Mouse (Mus musculus) heart, embryonic 14.5 days (tissue): Measurements from ENCODE around the gene Dnaja1. TPM values are rescaled to one million over a fixed set of nuclear protein-coding genes. Genes with fewer than 3 reads are reported as not detected.

ENCODE experiments used
- ATAC-seq: fragments of 200-750 bp; cut with Nextera tagmentation; 2 replicates; pipeline ENCODE4 v1.8.0; 2017; ENCODE audit warnings: low read depth, moderate TSS enrichment; ENCODE audit not compliant: insufficient number of reproducible peaks, insufficient read depth, low FRiP score
- H3K27ac ChIP-seq, 2 experiments: fragments of 200-500 bp in 1 of 2; fragments of 300-500 bp in 1 of 2; sonication (generic) in 1 of 2; replicated peaks in 1 of 2; 2 replicates each; pipeline ENCODE4 v1.5.1; 2012 to 2014; ENCODE audit warnings: low read depth in 2 of 2, low read length in 2 of 2, control low read depth in 1 of 2, mild to moderate bottlenecking in 1 of 2, mixed read lengths in 1 of 2; ENCODE audit not compliant: control insufficient read depth in 1 of 2, insufficient read depth in 1 of 2
- H3K27me3 ChIP-seq: fragments of 300-500 bp; sonication (generic); 2 replicates; pipeline ENCODE4 v1.6.1; 2014; ENCODE audit warnings: mild to moderate bottlenecking, low read length, control low read depth; ENCODE audit not compliant: control insufficient read depth, insufficient read depth
- H3K36me3 ChIP-seq: fragments of 300-500 bp; sonication (generic); 2 replicates; pipeline ENCODE4 v1.6.1; 2014; ENCODE audit warnings: mild to moderate bottlenecking, control low read depth, low read length, mixed read lengths; ENCODE audit not compliant: control insufficient read depth, insufficient read depth
- H3K4me1 ChIP-seq, 2 experiments: fragments of 200-500 bp in 1 of 2; fragments of 300-500 bp in 1 of 2; sonication (generic) in 1 of 2; 2 replicates each; pipeline ENCODE4 v1.6.1; 2012 to 2014; ENCODE audit warnings: low read length in 2 of 2, control low read depth in 1 of 2, mixed read lengths in 1 of 2; ENCODE audit not compliant: control insufficient read depth in 2 of 2, insufficient read depth in 2 of 2
- H3K4me2 ChIP-seq: fragments of 300-500 bp; sonication (generic); 2 replicates; pipeline ENCODE4 v1.6.1; 2014; ENCODE audit warnings: mild to moderate bottlenecking, low read length
- H3K4me3 ChIP-seq, 2 experiments: fragments of 200-500 bp in 1 of 2; fragments of 300-500 bp in 1 of 2; sonication (generic) in 1 of 2; 2 replicates each; pipeline ENCODE4 v1.5.1; 2012 to 2014; ENCODE audit warnings: low read length in 2 of 2, mild to moderate bottlenecking in 2 of 2, control low read depth in 1 of 2, low read depth in 1 of 2, moderate library complexity in 1 of 2; ENCODE audit not compliant: control insufficient read depth in 1 of 2, insufficient read depth in 1 of 2
- H3K9ac ChIP-seq: fragments of 300-500 bp; sonication (generic); 2 replicates; pipeline ENCODE4 v1.6.1; 2014; ENCODE audit warnings: mild to moderate bottlenecking, low read length
- H3K9me3 ChIP-seq: fragments of 300-500 bp; sonication (generic); 2 replicates; pipeline ENCODE4 v1.6.1; 2016; ENCODE audit warnings: low read length, control low read depth; ENCODE audit not compliant: control insufficient read depth
- WGBS: fragments of 180-500 bp; shearing (Covaris S2); extraction: QIAGEN DNeasy Blood & Tissue Kit; methylation state at CpG from one replicate; pipeline ENCODE4 v1.1.7; 2014; 5-methylcytosine and 5-hydroxymethylcytosine counted together
- polyA plus RNA-seq: library from polyadenylated mRNA; unstranded; fragments of >200 nt; fragmentation: Nextera tagmentation; extraction: Ambion mirVana; gene quantifications from 2 replicates; pipeline ENCODE4 v1.2.1, GENCODE M21; 2014

Gene Dnaja1
- polyA plus RNA-seq, 1 experiment from 2014 or later = 218 TPM

DNA sequence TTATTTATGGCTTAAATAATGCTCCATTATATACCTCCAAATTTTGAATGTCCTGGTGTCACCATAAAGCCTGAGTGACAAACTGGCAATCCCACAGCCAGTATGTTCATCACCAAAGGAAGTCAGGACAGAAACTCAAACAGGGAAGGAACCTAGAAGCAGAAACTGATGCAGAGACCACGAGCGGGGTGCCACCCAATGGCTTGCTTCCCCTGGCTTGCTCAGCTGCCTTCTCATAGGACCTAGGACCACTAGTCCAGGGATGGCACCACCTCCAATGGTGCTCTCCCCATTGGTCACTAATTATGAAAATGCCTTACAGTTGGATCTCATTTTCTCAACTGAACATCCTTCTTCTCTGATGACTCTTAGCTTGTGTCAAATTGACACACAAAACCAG lies 38.6 kb upstream of the Dnaja1 start:
- no peak overlapping the region for H3K4me3 ChIP-seq
- H3K4me2 ChIP-seq = no peak overlapping the region
- H3K27me3 ChIP-seq = no peaks in the 10 kb centered on the region
- H3K27ac ChIP-seq = no peak overlapping the region
- H3K4me1 ChIP-seq = no peaks in the 10 kb centered on the region
- H3K9ac ChIP-seq = no peak overlapping the region
- 84% methylated on average over 2 of the region's 2 CpGs for WGBS
- no peak for ATAC-seq
- H3K36me3 ChIP-seq = peaks cover 33% of the 10 kb centered on the region
- no peaks in the 10 kb centered on the region for H3K9me3 ChIP-seq

DNA sequence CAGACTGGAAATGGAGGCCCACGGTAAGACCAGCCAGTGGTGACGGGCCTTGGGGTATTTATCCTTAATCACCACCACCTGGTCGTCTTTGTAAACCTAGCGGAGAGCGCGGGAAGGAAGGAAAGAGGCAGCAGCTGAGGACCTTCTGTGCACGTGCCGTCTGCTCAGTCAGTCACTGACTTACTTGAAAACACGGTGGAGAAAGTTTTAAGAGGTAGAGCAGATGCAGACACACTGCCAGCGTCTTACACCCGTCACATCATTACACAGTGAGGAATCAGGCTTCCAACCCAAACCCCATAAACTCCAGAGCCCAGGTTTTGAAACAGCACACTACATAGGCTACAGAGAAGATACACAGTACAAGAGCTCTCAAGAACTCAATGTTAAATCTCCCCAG lies 30.9 kb upstream of the Dnaja1 start:
- no peak for ATAC-seq
- peaks cover 85% of the 10 kb centered on the region for H3K36me3 ChIP-seq

DNA sequence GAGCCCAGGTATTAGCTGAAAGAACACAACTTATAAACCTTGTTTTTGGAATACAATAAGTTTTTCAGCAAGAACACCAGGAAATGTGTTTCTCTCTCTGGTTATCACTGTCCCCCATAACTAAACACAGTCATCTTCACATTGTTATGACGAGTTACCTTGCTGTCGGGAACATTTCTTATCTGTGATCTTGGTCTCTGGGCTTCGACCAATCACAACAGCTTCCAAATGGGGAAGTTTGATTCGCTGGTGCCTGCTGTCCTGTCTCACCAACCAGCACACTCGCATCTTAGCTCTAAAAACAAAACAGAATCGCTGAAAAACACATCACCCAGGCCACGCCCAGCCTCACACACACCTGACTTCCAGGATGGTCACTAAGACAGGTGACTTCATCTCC lies 24.9 kb upstream of the Dnaja1 start:
- no peaks in the 10 kb centered on the region for H3K27me3 ChIP-seq
- ATAC-seq = no peak
- H3K9ac ChIP-seq = no peak overlapping the region
- peaks cover 45% of the 10 kb centered on the region for H3K36me3 ChIP-seq
- H3K4me1 ChIP-seq = peaks cover 0 to 4% of the 10 kb centered on the region in 2 experiments; a peak in 3 of 4 replicates
- no peak overlapping the region for H3K4me2 ChIP-seq
- H3K9me3 ChIP-seq = no peaks in the 10 kb centered on the region
- H3K4me3 ChIP-seq = no peak overlapping the region
- H3K27ac ChIP-seq = no peak overlapping the region
- 75% methylated on average over 7 of the region's 7 CpGs for WGBS

More for the DNA sequence above, 30.9 kb upstream of the Dnaja1 start:
- Histone ChIP-seq H3K4me1 (no peaks in the 10 kb centered on the region), H3K4me3 (no peak overlapping the region), H3K27ac (no peak overlapping the region), H3K9ac (no peak overlapping the region), H3K9me3 (no peaks in the 10 kb centered on the region), H3K4me2 (no peak overlapping the region), H3K27me3 (no peaks in the 10 kb centered on the region)
- 90% methylated on average over 11 of the region's 11 CpGs for WGBS

DNA sequence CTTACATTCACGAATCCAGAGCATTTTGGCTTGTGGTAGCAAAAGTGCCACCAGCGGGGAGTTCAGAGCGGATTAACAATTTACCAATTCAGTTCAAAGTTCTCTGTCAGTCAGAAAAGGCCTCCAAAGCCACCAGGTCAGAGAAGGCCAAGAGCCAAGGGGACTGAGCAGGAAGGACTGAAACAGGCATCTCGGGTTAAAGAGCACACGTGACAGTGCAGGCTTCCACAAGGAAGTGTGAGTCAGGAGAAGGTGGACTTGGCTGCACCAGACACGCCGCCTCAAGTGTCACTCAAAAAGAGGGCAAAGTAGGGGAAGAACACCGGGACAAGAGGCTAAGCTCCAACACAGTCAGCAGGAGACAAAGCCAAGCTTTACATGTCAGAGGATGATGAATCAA lies 21.7 kb upstream of the Dnaja1 start:
- ATAC-seq = no peak
- H3K4me2 ChIP-seq = no peak overlapping the region
- H3K9ac ChIP-seq = no peak overlapping the region
- WGBS = 74% methylated on average over 8 of the region's 8 CpGs
- no peak overlapping the region for H3K27ac ChIP-seq
- no peaks in the 10 kb centered on the region for H3K27me3 ChIP-seq
- H3K36me3 ChIP-seq = peaks cover 15% of the 10 kb centered on the region
- no peaks in the 10 kb centered on the region for H3K9me3 ChIP-seq
- H3K4me3 ChIP-seq = no peak overlapping the region
- peaks cover 7 to 15% of the 10 kb centered on the region in 2 experiments for H3K4me1 ChIP-seq

DNA sequence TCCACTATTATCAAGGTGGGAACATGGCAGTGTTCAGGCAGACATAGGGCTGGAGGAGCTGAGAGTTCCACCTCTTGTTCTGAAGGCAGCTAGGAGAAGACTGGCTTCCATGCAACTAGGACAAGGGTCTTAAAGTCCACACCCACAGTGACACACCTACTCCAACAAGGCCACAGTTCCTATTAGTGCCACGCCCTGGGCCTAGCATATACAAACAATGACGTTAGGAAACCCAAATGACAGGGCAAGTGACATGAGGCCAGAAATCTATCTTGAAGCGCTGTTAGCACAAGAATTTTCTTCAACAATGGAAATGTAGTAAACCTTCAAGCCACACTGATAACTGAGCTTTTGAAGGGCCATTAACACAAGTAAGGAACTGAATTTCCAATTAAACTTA lies 20.2 kb upstream of the Dnaja1 start:
- Histone ChIP-seq H3K9me3 (no peaks in the 10 kb centered on the region), H3K27ac (peak overlapping the region in 1 of 2 experiments; percentile 97; a peak in 1 of 4 replicates), H3K4me3 (peak overlapping the region in 1 of 2 experiments; percentile 69; a peak in 2 of 4 replicates), H3K9ac (peak overlapping the region; percentile 80; the same call in 1 of the 2 replicates), H3K36me3 (peaks cover 1% of the 10 kb centered on the region; the same call in 1 of the 2 replicates), H3K4me2 (peak overlapping the region; percentile 88), H3K27me3 (no peaks in the 10 kb centered on the region), H3K4me1 (peaks cover 9 to 20% of the 10 kb centered on the region in 2 experiments)
- WGBS = 84% methylated on average over 3 of the region's 3 CpGs
- ATAC-seq = no peak

DNA sequence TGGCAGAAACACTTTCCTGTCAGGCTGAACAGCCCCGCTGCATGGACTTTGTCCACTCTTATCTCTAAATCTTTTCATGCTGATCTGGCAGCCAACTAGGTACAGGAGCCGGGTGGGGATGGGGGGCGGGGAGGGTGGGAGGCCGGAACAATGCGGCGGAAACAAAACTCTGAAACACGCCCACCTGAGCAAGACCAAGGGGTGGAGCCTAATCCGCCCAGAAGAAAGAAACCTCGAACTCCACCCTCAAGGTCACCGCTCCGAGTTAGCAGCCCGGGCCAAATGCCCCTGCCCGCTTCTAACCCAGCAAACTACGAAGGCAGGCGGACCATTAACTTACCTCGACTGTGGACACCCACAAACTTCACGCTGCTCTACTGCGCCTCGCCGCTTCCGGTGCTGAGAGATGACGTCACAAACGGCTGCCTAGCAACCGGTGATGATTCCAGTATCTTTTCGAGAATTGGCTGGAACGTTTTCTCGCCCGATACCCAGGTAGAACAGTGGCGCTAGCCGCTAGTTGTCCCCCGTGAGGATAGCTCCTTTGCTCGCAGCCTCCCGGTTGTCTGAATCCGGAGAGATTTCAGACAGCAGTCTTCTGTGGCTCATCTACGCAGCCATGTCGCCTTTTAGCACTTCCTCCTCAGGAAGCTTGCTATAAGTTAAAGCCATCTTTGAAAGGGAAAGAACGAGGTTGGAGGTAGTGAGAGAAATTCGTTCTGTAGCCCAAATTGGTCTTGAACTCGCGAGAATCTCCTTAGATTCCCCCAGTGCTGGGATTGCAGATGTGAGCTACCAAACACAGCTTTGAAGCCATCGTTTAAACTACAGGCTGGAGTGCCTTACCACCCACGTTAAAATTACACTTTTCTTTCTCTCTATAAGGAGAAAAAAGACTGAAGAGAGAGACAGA lies 18.9 kb upstream of the Dnaja1 start, which contains the start of gene Aptx:
TSS of gene Aptx (minus strand) at position 398 of the 913 bp plus-strand sequence.
- Histone ChIP-seq H3K27ac (peak within 1 kb of the TSS; percentile 97 to 100), H3K27me3 (no peaks in the 10 kb centered on the region), H3K9me3 (no peaks in the 10 kb centered on the region), H3K4me1 (peaks cover 9 to 20% of the 10 kb centered on the region in 2 experiments), H3K4me3 (peak within 1 kb of the TSS; percentile 69 to 99), H3K4me2 (peak within 1 kb of the TSS; percentile 88), H3K9ac (peak within 1 kb of the TSS; percentile 80), H3K36me3 (no peaks in the 10 kb centered on the region)
- peak; percentile 92 for ATAC-seq
- under 1% methylated on average over 42 of the region's 42 CpGs for WGBS

DNA sequence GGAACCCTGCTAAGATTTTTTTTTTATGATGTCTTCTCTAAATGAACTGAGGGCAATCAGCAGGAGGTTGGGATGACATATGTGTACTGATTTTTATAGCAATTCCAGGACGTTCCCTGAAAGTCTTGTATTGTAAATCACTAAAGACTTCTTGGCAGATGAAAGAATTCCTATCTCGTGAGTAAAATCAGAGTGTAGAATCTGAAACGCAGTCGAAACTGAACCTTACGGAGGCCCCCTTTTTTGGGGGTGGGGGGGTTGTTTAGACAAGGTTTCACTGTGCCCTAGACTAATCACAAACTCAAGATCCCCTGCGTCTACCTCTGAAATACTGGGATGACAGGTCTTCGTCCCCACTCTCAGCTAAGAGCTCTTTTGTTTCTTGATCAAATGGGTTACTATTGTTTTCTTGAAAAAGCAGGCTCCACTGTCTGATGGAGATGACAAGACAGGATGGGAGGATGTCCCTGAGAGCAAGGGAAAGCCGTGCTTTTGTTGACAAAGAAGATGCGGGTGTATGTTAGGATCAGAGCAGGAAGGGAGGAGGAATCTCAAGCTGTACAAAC lies 18.2 kb upstream of the Dnaja1 start:
- no peak for ATAC-seq
- Histone ChIP-seq H3K4me1 (peaks cover 9 to 20% of the 10 kb centered on the region in 2 experiments), H3K27me3 (no peaks in the 10 kb centered on the region), H3K9me3 (no peaks in the 10 kb centered on the region), H3K36me3 (no peaks in the 10 kb centered on the region), H3K27ac (peak overlapping the region in 1 of 2 experiments; percentile 97; a peak in 2 of 4 replicates), H3K4me2 (peak overlapping the region; percentile 77), H3K4me3 (peak overlapping the region; percentile 69 to 99; a peak in 3 of 4 replicates), H3K9ac (peak overlapping the region; percentile 80)
- 36% methylated on average over 9 of the region's 9 CpGs for WGBS
